ENCODE assay signal across 8 mouse cellular contexts in genomic region chr8:120490354-120491141, GRCm38 (mm10).
DNase-seq lines count a peak whose midpoint lies in the region; ATAC-seq lines count a peak whose summit lies in the region.

No protein-coding gene starts in this region.

- H3K4me3 ChIP-seq in midbrain, embryonic 15.5 days = peak overlapping the region; percentile 61

- no peaks in the 10 kb centered on the region for H3K9me3 ChIP-seq in midbrain, embryonic 15.5 days

- H3K4me2 ChIP-seq in midbrain, embryonic 15.5 days = peak overlapping the region; percentile 91

- H3K4me1 ChIP-seq in midbrain, embryonic 15.5 days = peaks cover 81% of the 10 kb centered on the region

- no peak for ATAC-seq in CD4-positive, CD25-positive, alpha-beta regulatory T cell, adult 4 months
- ATAC-seq in midbrain, embryonic 15.5 days (replicated peaks) = no peak

- peak; percentile 31 for DNase-seq in CD4-positive, CD25-positive, alpha-beta regulatory T cell, adult 2 months (ENCODE audit: low read depth, low spot score)
- peak; percentile 27 for DNase-seq in urinary bladder, postnatal 14 days (ENCODE audit: low spot score)
- no peak for DNase-seq in urinary bladder, postnatal 10 days (ENCODE audit: low spot score)
- DNase-seq in kidney, postnatal 14 days = peak; percentile 43
- DNase-seq in adrenal gland, postnatal 14 days = no peak
- DNase-seq in ovary, postnatal 36 days (ENCODE audit: low spot score) = no peak

- H3K27ac ChIP-seq in midbrain, embryonic 15.5 days = peak overlapping the region; percentile 100

- no peaks in the 10 kb centered on the region for H3K27me3 ChIP-seq in midbrain, embryonic 15.5 days (replicated peaks)

- H3K36me3 ChIP-seq in midbrain, embryonic 15.5 days (replicated peaks) = no peaks in the 10 kb centered on the region

- WGBS in midbrain, embryonic 15.5 days = 11% methylated on average over 12 of the region's 12 CpGs

- H3K9ac ChIP-seq in midbrain, embryonic 15.5 days = peak overlapping the region; percentile 75

Comparison
In these comparisons a context has a peak if more than half of its experiments do, and no peak if none do; other contexts are left out.
1. DNase-seq: peak in CD4-positive, CD25-positive, alpha-beta regulatory T cell, adult 2 months (single experiment), urinary bladder, postnatal 14 days (single experiment) and kidney, postnatal 14 days (single experiment); none in urinary bladder, postnatal 10 days (single experiment), adrenal gland, postnatal 14 days (single experiment) and ovary, postnatal 36 days (single experiment).